Mouse (Mus musculus) CH12.LX (cell line): ENCODE data around the gene Rex1bd.

Experiments
- EP300 ChIP-seq: IDR thresholded peaks from 2 replicates; pipeline ENCODE4 v1.6.1; 2011; ENCODE audit warnings: low read length, improper control_type of control experiment
- RAD21 ChIP-seq: IDR thresholded peaks from 2 replicates; pipeline ENCODE4 v1.6.1; 2011; ENCODE audit warnings: low read depth, mild to moderate bottlenecking, low read length, improper control_type of control experiment, moderate library complexity
- TCF12 ChIP-seq: IDR thresholded peaks from 2 replicates; pipeline ENCODE4 v1.6.1; 2014; ENCODE audit warnings: low read depth, mild to moderate bottlenecking, inconsistent platforms, low read length, improper control_type of control experiment

DNA sequence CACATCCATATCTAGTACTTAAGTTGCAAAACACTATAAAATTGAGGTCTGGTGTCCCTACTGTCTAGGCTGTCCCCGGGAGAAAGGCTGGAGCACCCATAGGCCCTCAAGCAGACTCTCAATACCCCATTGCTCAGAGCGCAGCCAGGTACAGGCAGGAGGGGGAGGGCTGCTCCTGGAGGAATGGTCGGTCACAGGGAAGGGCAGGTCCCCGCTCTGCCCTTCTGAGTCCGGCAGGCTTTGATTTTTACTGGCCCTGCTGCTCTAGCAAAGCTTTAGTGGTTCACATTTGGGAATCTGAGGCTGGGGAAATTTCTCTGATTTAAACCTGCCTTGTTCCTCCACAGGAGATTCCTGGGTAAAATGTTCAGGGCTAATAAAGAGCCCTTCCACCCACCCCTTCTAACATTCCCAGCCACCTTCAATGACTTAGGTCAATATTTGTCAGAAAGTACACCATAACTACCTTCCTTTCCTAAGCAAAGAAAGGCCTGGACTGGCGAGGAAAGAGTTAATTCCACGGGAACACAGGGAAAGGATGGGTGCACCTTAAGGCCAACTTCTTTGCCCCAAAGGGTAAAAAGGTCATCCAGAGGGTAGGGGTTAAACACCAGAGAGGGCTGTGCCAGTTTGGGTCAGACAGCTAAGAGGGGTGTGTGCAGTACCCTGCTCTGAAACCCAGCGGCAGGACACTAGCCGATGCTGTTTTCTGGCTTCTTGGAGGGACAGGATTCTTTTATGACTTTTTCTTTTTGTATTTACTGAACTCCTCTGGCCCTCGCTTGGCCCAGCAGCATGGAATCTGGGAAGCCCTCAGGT, 16.3 kb downstream of the Rex1bd start:
- no peak for TF ChIP-seq TCF12
- TF ChIP-seq RAD21, result no peak
- no peak for TF ChIP-seq EP300
